Mouse (Mus musculus) midbrain, embryonic 15.5 days (tissue): ENCODE results near the gene Olfr39. TPM values are rescaled to one million over a fixed set of nuclear protein-coding genes. Genes with fewer than 3 reads are reported as not detected.
"Not testable (repeated sequence)": the region's sequence is repeated elsewhere in the genome, so short reads cannot be mapped to it uniquely, and the experiment has no call there.

Experiments
- ATAC-seq: fragments of 200-750 bp; cut with Nextera tagmentation; replicated peaks from 2 replicates; pipeline ENCODE4 v1.8.0; 2017; ENCODE audit warnings: moderate TSS enrichment
- H3K27ac ChIP-seq: fragments of 300-500 bp; sonication (generic); 2 replicates; pipeline ENCODE4 v1.5.1; 2015; ENCODE audit warnings: mild to moderate bottlenecking, inconsistent platforms
- H3K27me3 ChIP-seq: fragments of 300-500 bp; sonication (generic); replicated peaks from 2 replicates; pipeline ENCODE4 v1.6.1; 2015; ENCODE audit warnings: inconsistent platforms
- H3K36me3 ChIP-seq: fragments of 300-500 bp; sonication (generic); replicated peaks from 2 replicates; pipeline ENCODE4 v1.6.1; 2015; ENCODE audit warnings: inconsistent platforms
- H3K4me1 ChIP-seq: fragments of 300-500 bp; sonication (generic); 2 replicates; pipeline ENCODE4 v1.6.1; 2015; ENCODE audit warnings: inconsistent platforms
- H3K4me2 ChIP-seq: fragments of 300-500 bp; sonication (generic); 2 replicates; pipeline ENCODE4 v1.6.1; 2015; ENCODE audit warnings: inconsistent platforms, mild to moderate bottlenecking, moderate library complexity
- H3K4me3 ChIP-seq: fragments of 300-500 bp; sonication (generic); 2 replicates; pipeline ENCODE4 v1.5.1; 2015; ENCODE audit warnings: mild to moderate bottlenecking, inconsistent platforms
- H3K9ac ChIP-seq: fragments of 300-500 bp; sonication (generic); 2 replicates; pipeline ENCODE4 v1.6.1; 2015; ENCODE audit warnings: mild to moderate bottlenecking, inconsistent platforms
- H3K9me3 ChIP-seq: fragments of 300-500 bp; sonication (generic); 2 replicates; pipeline ENCODE4 v1.6.1; 2016; ENCODE audit warnings: inconsistent platforms
- WGBS: fragments of 180-500 bp; shearing (Covaris S2); methylation state at CpG from one replicate; pipeline ENCODE4 v1.1.7; 2015; ENCODE audit warnings: mixed read lengths; 5-methylcytosine and 5-hydroxymethylcytosine counted together
- polyA plus RNA-seq: library from polyadenylated mRNA; unstranded; fragments of >200 nt; fragmentation: Nextera tagmentation; extraction: Ambion mirVana; gene quantifications from 2 replicates; pipeline ENCODE4 v1.2.1, GENCODE M21; 2015

Gene Olfr39
- polyA plus RNA-seq = not detected in 2 replicates

GRCm38 (mm10) chr9:20282051-20282450 is at the start of gene Olfr39:
Gene Olfr39, plus strand, starts transcription at chr9:20282351.
- H3K4me2 ChIP-seq = no peak within 1 kb of the TSS
- no peaks in the 10 kb centered on the region for H3K27me3 ChIP-seq
- 83% methylated on average over 1 of the region's 1 CpGs for WGBS
- no peaks in the 10 kb centered on the region for H3K36me3 ChIP-seq
- H3K4me3 ChIP-seq = no peak within 1 kb of the TSS
- H3K9ac ChIP-seq = no peak within 1 kb of the TSS
- no peaks in the 10 kb centered on the region for H3K4me1 ChIP-seq
- H3K9me3 ChIP-seq = no peaks in the 10 kb centered on the region
- ATAC-seq = no peak
- H3K27ac ChIP-seq = no peak within 1 kb of the TSS

GRCm38 (mm10) chr9:20236819-20237218 is 45.3 kb upstream of the Olfr39 start, which contains the start of gene Olfr872:
Gene Olfr872, plus strand, starts transcription at chr9:20237119.
- H3K9me3 ChIP-seq = no peaks in the 10 kb centered on the region
- no peak within 1 kb of the TSS for H3K4me3 ChIP-seq
- no peaks in the 10 kb centered on the region for H3K4me1 ChIP-seq
- no peak for ATAC-seq
- no peak within 1 kb of the TSS for H3K4me2 ChIP-seq
- no peak within 1 kb of the TSS for H3K27ac ChIP-seq
- H3K9ac ChIP-seq = no peak within 1 kb of the TSS
- H3K27me3 ChIP-seq = no peaks in the 10 kb centered on the region
- H3K36me3 ChIP-seq = no peaks in the 10 kb centered on the region

GRCm38 (mm10) chr9:20237378-20237777 is 44.8 kb upstream of the Olfr39 start:
- ATAC-seq = no peak
- no peak overlapping the region for H3K27ac ChIP-seq
- H3K27me3 ChIP-seq = no peaks in the 10 kb centered on the region
- no peak overlapping the region for H3K4me2 ChIP-seq
- no peaks in the 10 kb centered on the region for H3K4me1 ChIP-seq
- no peak overlapping the region for H3K4me3 ChIP-seq
- no peak overlapping the region for H3K9ac ChIP-seq
- WGBS = 78% methylated on average over 2 of the region's 2 CpGs
- H3K9me3 ChIP-seq = no peaks in the 10 kb centered on the region
- H3K36me3 ChIP-seq = no peaks in the 10 kb centered on the region

GRCm38 (mm10) chr9:20295562-20295961 is 13.4 kb downstream of the Olfr39 start:
- WGBS = 84% methylated on average over 5 of the region's 5 CpGs
- H3K4me2 ChIP-seq, ATAC-seq: not testable (repeated sequence)

GRCm38 (mm10) chr9:20298232-20298631 is 16.1 kb downstream of the Olfr39 start, which contains the start of gene Olfr873:
Gene Olfr873, plus strand, starts transcription at chr9:20298532.
- Histone ChIP-seq H3K4me2 (no peak within 1 kb of the TSS), H3K27me3 (no peaks in the 10 kb centered on the region), H3K36me3 (no peaks in the 10 kb centered on the region), H3K27ac (no peak within 1 kb of the TSS), H3K9ac (no peak within 1 kb of the TSS), H3K4me1 (no peaks in the 10 kb centered on the region), H3K9me3 (no peaks in the 10 kb centered on the region; the same call in 1 of the 2 replicates), H3K4me3 (no peak within 1 kb of the TSS)
- 90% methylated on average over 1 of the region's 1 CpGs for WGBS
- ATAC-seq = no peak

More at GRCm38 (mm10) chr9:20295562-20295961, 13.4 kb downstream of the Olfr39 start:
- not testable (repeated sequence) for H3K9ac ChIP-seq, H3K27ac ChIP-seq, H3K4me1 ChIP-seq, H3K27me3 ChIP-seq, H3K4me3 ChIP-seq, H3K9me3 ChIP-seq, H3K36me3 ChIP-seq

GRCm38 (mm10) chr9:20335994-20336393 is 53.8 kb downstream of the Olfr39 start, which contains the start of gene Olfr18:
Gene Olfr18, minus strand, starts transcription at chr9:20336094.
- Histone ChIP-seq H3K27ac (no peak within 1 kb of the TSS), H3K4me3 (no peak within 1 kb of the TSS), H3K27me3 (no peaks in the 10 kb centered on the region), H3K36me3 (no peaks in the 10 kb centered on the region), H3K9me3 (no peaks in the 10 kb centered on the region), H3K9ac (no peak within 1 kb of the TSS), H3K4me2 (no peak within 1 kb of the TSS), H3K4me1 (no peaks in the 10 kb centered on the region)
- no peak for ATAC-seq

Other genes with a start within 250 kb of the Olfr39 start
- gene Olfr867, start 224.8 kb upstream of the Olfr39 start, polyA plus RNA-seq = not detected in 2 replicates
- not detected in 2 replicates for gene Olfr868, start 183.7 kb upstream of the Olfr39 start, polyA plus RNA-seq
- not detected in 2 replicates for gene Olfr869, start 153.3 kb upstream of the Olfr39 start, polyA plus RNA-seq
- not detected in 2 replicates for gene Olfr870, start 108.3 kb upstream of the Olfr39 start, polyA plus RNA-seq
- not detected in 2 replicates for gene Olfr871, start 70.1 kb upstream of the Olfr39 start, polyA plus RNA-seq
- gene Olfr872, start 45.2 kb upstream of the Olfr39 start, polyA plus RNA-seq = not detected in 2 replicates
- not detected in 2 replicates for gene Olfr873, start 16.2 kb downstream of the Olfr39 start, polyA plus RNA-seq
- gene Olfr18, start 53.7 kb downstream of the Olfr39 start, polyA plus RNA-seq = 0.11 and 0.19 TPM in 2 replicates
- gene Zfp560, start 102.8 kb downstream of the Olfr39 start, polyA plus RNA-seq = 33.4 and 39.4 TPM in 2 replicates
- 13.9 and 15.8 TPM in 2 replicates for gene Zfp26, start 177.8 kb downstream of the Olfr39 start, polyA plus RNA-seq
- 30.7 and 31.0 TPM in 2 replicates for gene Zfp426, start 210.4 kb downstream of the Olfr39 start, polyA plus RNA-seq
- 117 and 124 TPM in 2 replicates for gene Zfp266, start 239.1 kb downstream of the Olfr39 start, polyA plus RNA-seq